Mouse (Mus musculus): ENCODE data around the gene Ttc29. TPM values are rescaled to one million over a fixed set of nuclear protein-coding genes. Genes with fewer than 3 reads are reported as not detected.

The Ttc29 gene
- polyA plus RNA-seq, 1 experiment from 2014 or later = not detected

- DNase-seq (ENCODE audit: low read depth, low spot score) = no peak
- CTCF ChIA-PET = no interaction called here
- ATAC-seq = no peak
- peaks cover 89% of the 10 kb centered on the region for H3K27me3 ChIP-seq
- POLR2A ChIA-PET = no interaction called here
- in situ Hi-C loops (cut with MboI; ENCODE audit: low pct_unique_long_range_greater_than_20kb) = no loop called here
- TF ChIP-seq CTCF (IDR thresholded peaks at IDR 0.05) = no peak
Observed at GRCm38 (mm10) chr8:78435624-78435960, 222.5 kb downstream of the Ttc29 start.

GRCm38 (mm10) chr8:78436071-78436651 lies 223.1 kb downstream of the Ttc29 start, which contains the start of gene Pou4f2:
Pou4f2 (minus strand) TSS chr8:78436645.
- no peak for TF ChIP-seq CTCF (IDR thresholded peaks at IDR 0.05)
- peaks cover 84% of the 10 kb centered on the region for H3K27me3 ChIP-seq
- DNase-seq (ENCODE audit: low read depth, low spot score) = no peak
- CTCF ChIA-PET = no interaction called here
- in situ Hi-C loops (cut with MboI; ENCODE audit: low pct_unique_long_range_greater_than_20kb) = no loop called here
- no peak for ATAC-seq
- POLR2A ChIA-PET = no interaction called here

DNA sequence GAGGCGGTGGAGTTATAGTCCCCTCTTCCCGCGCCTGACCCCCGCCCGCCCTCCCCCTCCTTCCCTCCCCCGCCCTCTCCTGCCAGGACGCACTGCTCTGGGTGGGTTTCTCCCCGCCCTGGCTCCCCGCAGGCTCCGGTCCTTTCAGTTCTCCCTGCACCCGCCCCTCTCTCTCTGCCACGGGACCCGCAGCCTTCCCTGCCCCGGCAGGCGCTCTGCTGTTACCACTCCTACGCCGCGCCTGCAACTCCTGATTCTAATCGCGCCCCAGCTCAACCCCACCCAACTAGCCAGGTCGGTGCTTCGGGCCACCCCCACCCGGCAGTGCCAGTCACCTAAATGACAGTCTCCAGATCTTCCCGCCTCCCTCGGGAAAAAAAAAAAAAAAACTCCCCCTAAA lies 223.6 kb downstream of the Ttc29 start:
- CTCF ChIA-PET = no interaction called here
- no peak for DNase-seq (ENCODE audit: low read depth, low spot score)
- peaks cover 81% of the 10 kb centered on the region for H3K27me3 ChIP-seq
- no peak for TF ChIP-seq CTCF (IDR thresholded peaks at IDR 0.05)
- no peak for ATAC-seq
- POLR2A ChIA-PET = no interaction called here
- in situ Hi-C loops (cut with MboI; ENCODE audit: low pct_unique_long_range_greater_than_20kb) = no loop called here

GRCm38 (mm10) chr8:78437140-78438045 lies 224.3 kb downstream of the Ttc29 start:
- ChIA-PET POLR2A (no interaction called here), CTCF (no interaction called here)
- DNase-seq (ENCODE audit: low read depth, low spot score) (no peak), ATAC-seq (no peak)
- in situ Hi-C loops (cut with MboI; ENCODE audit: low pct_unique_long_range_greater_than_20kb) = no loop called here
- peaks cover 75% of the 10 kb centered on the region for H3K27me3 ChIP-seq
- no peak for TF ChIP-seq CTCF (IDR thresholded peaks at IDR 0.05)

GRCm38 (mm10) chr8:78438121-78438520 lies 225.0 kb downstream of the Ttc29 start:
- ChIA-PET CTCF (no interaction called here), POLR2A (no interaction called here)
- in situ Hi-C loops (cut with MboI; ENCODE audit: low pct_unique_long_range_greater_than_20kb) = no loop called here
- DNase-seq (ENCODE audit: low read depth, low spot score) (peak; percentile 19), ATAC-seq (peak; percentile 60)
- H3K27me3 ChIP-seq = peaks cover 75% of the 10 kb centered on the region
- TF ChIP-seq CTCF (IDR thresholded peaks at IDR 0.05) = no peak

- POLR2A ChIA-PET = interaction anchor here (0.6 kb wide), 1 partner anchor 39 kb away, joined by 3 read pairs; no protein-coding TSS in a partner anchor
- in situ Hi-C loops (cut with MboI; ENCODE audit: low pct_unique_long_range_greater_than_20kb) = no loop called here
- peaks cover 57% of the 10 kb centered on the region for H3K27me3 ChIP-seq
- CTCF ChIA-PET = interaction anchor here (1.2 kb wide), 1 partner anchor 9 kb away, joined by 3 read pairs; no protein-coding TSS in a partner anchor
- TF ChIP-seq CTCF (IDR thresholded peaks at IDR 0.05) = no peak
- DNase-seq (ENCODE audit: low read depth, low spot score) (no peak), ATAC-seq (no peak)
Observed at GRCm38 (mm10) chr8:78442781-78443180, 229.7 kb downstream of the Ttc29 start.

Other genes starting within 250 kb of the Ttc29 start
- not detected for gene Pou4f2, start 223.3 kb downstream of the Ttc29 start, polyA plus RNA-seq (2021)

Measured in Patski (cell line).